Mouse (Mus musculus): ENCODE results near the gene Med21.

- TF ChIP-seq CTCF (conservative IDR thresholded peaks at IDR 0.05; ENCODE audit: insufficient read depth, insufficient read length, low read depth, low read length) (no peak), POLR2A (IDR thresholded peaks at IDR 0.05; ENCODE audit: low read depth, low read length) (no peak)
These were observed 10.8 kb downstream of the Med21 start for GRCm38 (mm10) chr6:146653197-146653596.

Measured in kidney, adult 2 months (tissue).